Mouse (Mus musculus) brain, embryonic 14.5 days (tissue): ENCODE results near the gene Ccl1.

ENCODE experiments used
- CTCF ChIP-seq: fragments of 200-500 bp; IDR thresholded peaks from 2 replicates; pipeline ENCODE4 v1.5.1; 2012; ENCODE audit warnings: inconsistent platforms, mild to moderate bottlenecking, moderate library complexity, borderline replicate concordance; ENCODE audit not compliant: insufficient read depth, insufficient read length; ENCODE audit errors: extremely low read depth
- POLR2A ChIP-seq: fragments of 200-500 bp; IDR thresholded peaks from 2 replicates; pipeline ENCODE4 v1.6.1; 2012; ENCODE audit warnings: mild to moderate bottlenecking, inconsistent platforms, borderline replicate concordance; ENCODE audit not compliant: poor library complexity, insufficient read depth, insufficient read length, severe bottlenecking; ENCODE audit errors: extremely low read depth

GRCm38 (mm10) chr11:82181331-82181730 lies 124.2 kb downstream of the Ccl1 start:
- no peak for TF ChIP-seq CTCF
- TF ChIP-seq POLR2A, result no peak
